In genomic region chr3:88137821-88138220, GRCm38 (mm10) we compare ENCODE assay signal across 9 mouse cellular contexts. TPM values are rescaled to one million over a fixed set of nuclear protein-coding genes. Genes with fewer than 3 reads are reported as not detected.
DNase-seq lines count a peak whose midpoint lies in the region; ATAC-seq and TF ChIP-seq lines count a peak whose summit lies in the region.
"Had no signal": no experiment of that assay in that cellular context is flagged by ENCODE, and none has a peak within 500 bp of the region (broad histone marks: within the 10 kb centered on the region; RNA-seq: fewer than 3 reads in every experiment).

No protein-coding gene starts in this region.

- WGBS in heart, embryonic 13.5 days, result 9% methylated on average over 3 of the region's 3 CpGs
- 5% methylated on average over 3 of the region's 3 CpGs for WGBS in forebrain, embryonic 14.5 days
- WGBS in liver, embryonic 15.5 days (ENCODE audit: insufficient replicate concordance), result 8% methylated on average over 3 of the region's 3 CpGs
- 8% methylated on average over 3 of the region's 3 CpGs for WGBS in stomach, embryonic 16.5 days

- no peak for ATAC-seq in heart, embryonic 13.5 days (ENCODE audit: extremely low read depth, insufficient number of reproducible peaks, low FRiP score, low TSS enrichment)
- ATAC-seq in forebrain, embryonic 14.5 days, result no peak
- no peak for ATAC-seq in liver, embryonic 15.5 days (ENCODE audit: insufficient read depth)
- ATAC-seq in stomach, embryonic 16.5 days (ENCODE audit: insufficient read depth, low FRiP score), result no peak

- H3K9me3 ChIP-seq in heart, embryonic 13.5 days, result no peaks in the 10 kb centered on the region
- no peaks in the 10 kb centered on the region for H3K9me3 ChIP-seq in ES-E14 (ENCODE audit: control insufficient read depth, insufficient read depth, low read depth, low read length)
- no peaks in the 10 kb centered on the region for H3K9me3 ChIP-seq in forebrain, embryonic 14.5 days (replicated peaks; ENCODE audit: control insufficient read depth, low read length)
- H3K9me3 ChIP-seq in liver, embryonic 15.5 days (replicated peaks), result no peaks in the 10 kb centered on the region
- no peaks in the 10 kb centered on the region for H3K9me3 ChIP-seq in stomach, embryonic 16.5 days (replicated peaks; ENCODE audit: control insufficient read depth, low read length)

- peak overlapping the region; percentile 100 for H3K27ac ChIP-seq in heart, embryonic 13.5 days (replicated peaks)
- no peak overlapping the region for H3K27ac ChIP-seq in ES-E14 (ENCODE audit: insufficient read depth, low read depth, low read length, poor library complexity, severe bottlenecking)
- H3K27ac ChIP-seq in forebrain, embryonic 14.5 days (ENCODE audit: low read depth, low read length), result 0 out of 2 replicates have a peak overlapping the region, but pooled peaks have one; percentile 83
- H3K27ac ChIP-seq in liver, embryonic 15.5 days (replicated peaks), result peak overlapping the region; percentile 77; the same call in 1 of the 2 replicates
- peak overlapping the region; percentile 99 for H3K27ac ChIP-seq in stomach, embryonic 16.5 days (ENCODE audit: low read length)

- H3K36me3 ChIP-seq in heart, embryonic 13.5 days, result no peaks in the 10 kb centered on the region
- H3K36me3 ChIP-seq in ES-E14 (ENCODE audit: control insufficient read depth, insufficient read depth, low read length, poor library complexity, severe bottlenecking), result no peaks in the 10 kb centered on the region
- H3K36me3 ChIP-seq in forebrain, embryonic 14.5 days (ENCODE audit: control insufficient read depth, insufficient read depth, low read length), result no peaks in the 10 kb centered on the region
- no peaks in the 10 kb centered on the region for H3K36me3 ChIP-seq in liver, embryonic 15.5 days (replicated peaks)
- no peaks in the 10 kb centered on the region for H3K36me3 ChIP-seq in stomach, embryonic 16.5 days (ENCODE audit: control insufficient read depth, insufficient read depth, low read length)

- in situ Hi-C loops in ES-E14 (cut with MboI; ENCODE audit: low sequenced_read_pairs in 2 of 2, unreplicated experiment in 2 of 2), result no loop called here

- peak overlapping the region; percentile 96 for H3K4me3 ChIP-seq in heart, embryonic 13.5 days
- H3K4me3 ChIP-seq in ES-E14 (ENCODE audit: insufficient read depth in 1 of 2, low read depth in 1 of 2, low read length in 2 of 2, poor library complexity in 1 of 2, severe bottlenecking in 1 of 2), result peak overlapping the region; percentile 52 to 64; a peak in 3 of 4 replicates
- peak overlapping the region; percentile 52 for H3K4me3 ChIP-seq in forebrain, embryonic 14.5 days (ENCODE audit: low read depth, low read length)
- peak overlapping the region; percentile 60 for H3K4me3 ChIP-seq in liver, embryonic 15.5 days (replicated peaks)
- H3K4me3 ChIP-seq in stomach, embryonic 16.5 days (replicated peaks; ENCODE audit: low read length), result peak overlapping the region; percentile 64

- intact Hi-C loops in heart, postnatal 10 days (cut with DNase I), result no loop called here

- H3K27me3 ChIP-seq in heart, embryonic 13.5 days (replicated peaks), result no peaks in the 10 kb centered on the region
- H3K27me3 ChIP-seq in forebrain, embryonic 14.5 days (replicated peaks; ENCODE audit: control insufficient read depth, insufficient read depth, low read length), result peaks cover 12% of the 10 kb centered on the region; the same call in 1 of the 2 replicates
- H3K27me3 ChIP-seq in liver, embryonic 15.5 days, result peaks cover 18% of the 10 kb centered on the region; the same call in 1 of the 2 replicates
- H3K27me3 ChIP-seq in stomach, embryonic 16.5 days (ENCODE audit: control insufficient read depth, insufficient read depth, low read length), result no peaks in the 10 kb centered on the region

- no peak for DNase-seq in heart, postnatal 10 days
- DNase-seq in ES-E14 (ENCODE audit: low read depth, low spot score), result no peak
- DNase-seq in forebrain, embryonic 14.5 days (ENCODE audit: low spot score), result peak; percentile 29
- no peak for DNase-seq in left cerebral cortex, adult 8-10 months (ENCODE audit: low spot score in 2 of 2)
- no peak for DNase-seq in right cerebral cortex, postnatal 10 days (ENCODE audit: low spot score in 2 of 2)

- H3K4me2 ChIP-seq in heart, embryonic 13.5 days, result peak overlapping the region; percentile 95
- peak overlapping the region; percentile 97 for H3K4me2 ChIP-seq in forebrain, embryonic 14.5 days (ENCODE audit: low read length)
- H3K4me2 ChIP-seq in liver, embryonic 15.5 days, result peak overlapping the region; percentile 91
- peak overlapping the region; percentile 95 for H3K4me2 ChIP-seq in stomach, embryonic 16.5 days (ENCODE audit: low read depth, low read length)

- H3K9ac ChIP-seq in heart, embryonic 13.5 days, result peak overlapping the region; percentile 77
- no peak overlapping the region; the same call in 1 of the 2 replicates for H3K9ac ChIP-seq in ES-E14 (ENCODE audit: insufficient read depth, low read depth, low read length, poor library complexity, severe bottlenecking)
- H3K9ac ChIP-seq in forebrain, embryonic 14.5 days (ENCODE audit: low read length), result peak overlapping the region; percentile 41
- H3K9ac ChIP-seq in liver, embryonic 15.5 days, result 0 out of 2 replicates have a peak overlapping the region, but pooled peaks have one; percentile 50
- peak overlapping the region; percentile 86 for H3K9ac ChIP-seq in stomach, embryonic 16.5 days (ENCODE audit: low read length)

- H3K4me1 ChIP-seq in heart, embryonic 13.5 days, result peaks cover 66% of the 10 kb centered on the region
- H3K4me1 ChIP-seq in ES-E14 (ENCODE audit: control insufficient read depth in 2 of 2, insufficient read depth in 2 of 2, low read length in 2 of 2, poor library complexity in 1 of 2), result peaks cover 5 to 13% of the 10 kb centered on the region in 2 experiments; a peak in 3 of 4 replicates
- H3K4me1 ChIP-seq in forebrain, embryonic 14.5 days (ENCODE audit: control insufficient read depth, insufficient read depth, low read length), result peaks cover 18% of the 10 kb centered on the region
- peaks cover 56% of the 10 kb centered on the region for H3K4me1 ChIP-seq in liver, embryonic 15.5 days (replicated peaks)
- peaks cover 35% of the 10 kb centered on the region for H3K4me1 ChIP-seq in stomach, embryonic 16.5 days (ENCODE audit: control insufficient read depth, insufficient read depth, low read length)

TF ChIP-seq in ES-E14, 5 proteins besides CTCF, POLR2A, EP300 and RAD21:
- no peak for TF ChIP-seq ZNF384 (IDR thresholded peaks at IDR 0.05; ENCODE audit: low read depth, low read length)
- TF ChIP-seq MAFK (IDR thresholded peaks at IDR 0.05; ENCODE audit: insufficient read depth, low read depth, low read length), result no peak

RNA-seq across cellular contexts. Expression of gene Mef2d, which starts 4.4 kb away (rescaled TPM):
- polyA plus RNA-seq in heart, embryonic 13.5 days (2015; fragmentation: Nextera tagmentation; extraction: Ambion mirVana), result 35.5 and 37.1 TPM in 2 replicates
- 100 to 1,000 TPM; 121 to 133 TPM for total RNA-seq in heart, postnatal 10 days (2021)
- 8.8 and 10.4 TPM in 2 replicates for total RNA-seq in ES-E14 (2012; rRNA removed)
- polyA plus RNA-seq in forebrain, embryonic 14.5 days (2014; fragmentation: Nextera tagmentation; extraction: Ambion mirVana), result 17.3 and 20.4 TPM in 2 replicates
- 6.8 and 7.1 TPM in 2 replicates for polyA plus RNA-seq in liver, embryonic 15.5 days (2015; fragmentation: Nextera tagmentation; extraction: Ambion mirVana)
- polyA plus RNA-seq in stomach, embryonic 16.5 days (2015; fragmentation: Nextera tagmentation; extraction: Ambion mirVana), result 15.4 and 18.2 TPM in 2 replicates
- total RNA-seq in left cerebral cortex, adult 8-10 months (2022), result 100 to 1,000 TPM; 190 to 208 (median 194) TPM

RNA-seq across cellular contexts. Expression of gene Iqgap3, which starts 56.0 kb away (rescaled TPM):
- 22.7 and 24.2 TPM in 2 replicates for polyA plus RNA-seq in heart, embryonic 13.5 days (2015; fragmentation: Nextera tagmentation; extraction: Ambion mirVana)
- total RNA-seq in heart, postnatal 10 days (2021), result 10 to 100 TPM; 15.6 to 19.3 TPM
- total RNA-seq in ES-E14 (2012; rRNA removed), result 60.3 and 81.2 TPM in 2 replicates
- 7.6 and 8.1 TPM in 2 replicates for polyA plus RNA-seq in forebrain, embryonic 14.5 days (2014; fragmentation: Nextera tagmentation; extraction: Ambion mirVana)
- polyA plus RNA-seq in liver, embryonic 15.5 days (2015; fragmentation: Nextera tagmentation; extraction: Ambion mirVana), result 7.3 and 8.0 TPM in 2 replicates
- 17.1 and 22.0 TPM in 2 replicates for polyA plus RNA-seq in stomach, embryonic 16.5 days (2015; fragmentation: Nextera tagmentation; extraction: Ambion mirVana)
- 1 to 10 TPM in 1 of 4 experiments, under 1 TPM in 3; 0.28 to 1.2 (median 0.61) TPM for total RNA-seq in left cerebral cortex, adult 8-10 months (2022)

RNA-seq across cellular contexts. Expression of gene Ttc24, which starts 59.7 kb away (rescaled TPM):
- not detected in 2 replicates for polyA plus RNA-seq in heart, embryonic 13.5 days (2015; fragmentation: Nextera tagmentation; extraction: Ambion mirVana)
- total RNA-seq in heart, postnatal 10 days (2021), result not detected
- not detected in 2 replicates for total RNA-seq in ES-E14 (2012; rRNA removed)
- not detected in 2 replicates for polyA plus RNA-seq in forebrain, embryonic 14.5 days (2014; fragmentation: Nextera tagmentation; extraction: Ambion mirVana)
- polyA plus RNA-seq in liver, embryonic 15.5 days (2015; fragmentation: Nextera tagmentation; extraction: Ambion mirVana), result not detected in 2 replicates
- polyA plus RNA-seq in stomach, embryonic 16.5 days (2015; fragmentation: Nextera tagmentation; extraction: Ambion mirVana), result not detected in 2 replicates
- not detected for total RNA-seq in left cerebral cortex, adult 8-10 months (2022)
- polyA plus RNA-seq: brain, embryonic 14.5 days had no signal
